Mouse (Mus musculus): ENCODE results near the gene Tex33. TPM values are rescaled to one million over a fixed set of nuclear protein-coding genes. Genes with fewer than 3 reads are reported as not detected.
A peak's percentile ranks its signal among the peaks of the same experiment; 100 is the strongest.
"Not testable (repeated sequence)": the region's sequence is repeated elsewhere in the genome, so short reads cannot be mapped to it uniquely, and the experiment has no call there.

Tex33 gene
- total RNA-seq, 1 experiment from 2014 or later = not detected

DNA sequence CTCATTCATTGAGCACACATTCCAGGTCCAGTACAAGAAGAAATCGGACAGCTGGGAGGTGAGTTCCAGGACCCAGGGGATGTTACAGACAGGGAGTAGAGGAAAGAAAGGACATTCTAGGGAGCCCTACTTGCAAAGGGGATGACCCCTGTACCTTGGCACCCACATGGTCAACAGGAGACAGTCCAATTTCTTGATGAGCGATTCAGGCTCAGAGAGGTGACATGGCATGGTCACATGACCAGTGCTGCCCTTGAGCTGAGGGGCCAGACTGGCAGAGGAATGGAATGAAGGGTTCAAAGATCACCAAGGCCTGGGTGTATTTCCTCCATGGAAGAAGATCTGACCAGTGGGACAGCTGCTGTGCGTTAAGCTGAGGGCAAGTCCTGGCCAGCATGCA lies 51.1 kb downstream of the Tex33 start:
- no peak for ATAC-seq (replicated peaks in 1 of 2; ENCODE audit: insufficient read depth in 1 of 2, low FRiP score in 2 of 2, low TSS enrichment in 1 of 2, low read depth in 1 of 2, poor library complexity in 2 of 2, severe bottlenecking in 2 of 2)

DNA sequence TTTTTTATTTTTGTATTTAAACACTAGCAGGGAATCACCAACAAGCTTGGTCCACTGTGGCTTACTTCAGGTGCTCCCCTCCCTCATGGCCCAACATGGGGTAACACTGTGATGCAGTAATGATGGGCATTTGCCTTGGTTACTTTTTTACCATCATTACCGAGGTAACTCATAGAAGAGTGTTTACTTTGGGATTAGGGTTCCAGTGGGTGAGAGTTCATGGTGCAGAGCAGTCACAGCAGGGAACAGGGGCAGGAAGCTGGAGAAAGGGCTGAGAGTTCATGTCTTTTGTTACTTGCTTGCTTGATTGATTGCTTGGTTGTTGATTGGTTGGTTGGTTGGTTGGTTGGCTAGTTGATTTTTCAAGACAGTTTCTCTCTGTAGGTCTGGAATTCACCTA lies 52.0 kb downstream of the Tex33 start:
- ATAC-seq (replicated peaks in 1 of 2; ENCODE audit: insufficient read depth in 1 of 2, low FRiP score in 2 of 2, low TSS enrichment in 1 of 2, low read depth in 1 of 2, poor library complexity in 2 of 2, severe bottlenecking in 2 of 2) = no peak

DNA sequence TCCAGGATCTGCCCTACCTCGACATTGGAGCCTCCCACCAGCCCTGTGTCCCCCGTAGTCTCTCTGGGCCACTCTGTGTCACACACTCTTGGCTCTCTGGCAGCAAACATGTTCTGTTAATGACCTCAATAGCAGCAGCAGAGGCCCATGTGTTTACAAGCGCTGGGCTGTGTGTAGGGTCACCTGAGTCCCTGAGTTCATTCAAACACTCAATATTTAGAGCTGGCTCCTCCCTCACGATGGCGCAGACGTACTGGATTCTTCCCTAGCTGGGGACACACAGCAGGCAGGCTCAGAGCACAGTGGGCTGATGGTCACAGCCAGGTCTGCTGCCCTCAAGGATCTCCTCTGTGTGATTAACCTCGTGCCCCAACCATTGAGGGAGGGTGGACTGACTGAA lies 54.8 kb downstream of the Tex33 start:
- ATAC-seq (replicated peaks in 1 of 2; ENCODE audit: insufficient read depth in 1 of 2, low FRiP score in 2 of 2, low TSS enrichment in 1 of 2, low read depth in 1 of 2, poor library complexity in 2 of 2, severe bottlenecking in 2 of 2) = not testable (repeated sequence)

DNA sequence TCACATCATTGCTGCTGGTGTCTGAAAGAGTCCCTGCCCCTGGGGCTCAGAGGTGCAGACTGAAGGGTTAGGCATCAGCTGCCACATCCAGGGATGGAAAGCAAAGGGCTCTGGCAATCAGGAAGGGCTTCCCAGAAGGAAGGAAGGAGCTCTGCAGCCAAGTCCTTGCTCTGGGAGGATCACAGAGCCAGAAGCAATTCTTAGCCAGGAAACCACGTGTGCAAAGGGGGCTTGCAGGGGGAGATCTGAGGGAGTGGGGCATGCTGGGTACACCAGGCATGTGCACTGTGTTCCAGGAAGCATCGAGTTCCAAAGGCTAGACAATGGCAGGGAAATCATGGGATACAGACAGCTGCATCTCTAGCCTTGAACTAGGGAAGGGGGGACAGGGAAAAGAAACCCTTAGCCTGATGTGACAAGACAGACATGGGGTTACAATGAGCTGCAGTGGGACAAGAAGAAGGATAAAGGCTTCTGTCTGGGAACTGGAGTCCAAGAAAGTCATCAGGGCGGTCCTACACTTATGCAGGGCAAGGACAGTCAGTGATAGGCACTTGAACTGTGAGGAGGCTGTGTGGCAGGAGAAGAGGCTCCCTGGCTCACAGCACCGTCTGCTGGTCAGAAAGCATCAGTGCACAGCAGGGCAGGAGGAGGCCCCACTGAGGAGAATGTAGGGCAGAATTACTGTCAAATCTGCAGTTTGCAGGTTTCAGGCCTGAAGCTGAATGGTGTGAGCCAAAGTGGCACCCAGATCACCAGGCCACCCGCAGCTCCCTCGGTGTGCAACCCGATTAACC lies 55.9 kb downstream of the Tex33 start:
- ATAC-seq (replicated peaks in 1 of 2; ENCODE audit: insufficient read depth in 1 of 2, low FRiP score in 2 of 2, low TSS enrichment in 1 of 2, low read depth in 1 of 2, poor library complexity in 2 of 2, severe bottlenecking in 2 of 2) = peak; percentile 77 to 81

DNA sequence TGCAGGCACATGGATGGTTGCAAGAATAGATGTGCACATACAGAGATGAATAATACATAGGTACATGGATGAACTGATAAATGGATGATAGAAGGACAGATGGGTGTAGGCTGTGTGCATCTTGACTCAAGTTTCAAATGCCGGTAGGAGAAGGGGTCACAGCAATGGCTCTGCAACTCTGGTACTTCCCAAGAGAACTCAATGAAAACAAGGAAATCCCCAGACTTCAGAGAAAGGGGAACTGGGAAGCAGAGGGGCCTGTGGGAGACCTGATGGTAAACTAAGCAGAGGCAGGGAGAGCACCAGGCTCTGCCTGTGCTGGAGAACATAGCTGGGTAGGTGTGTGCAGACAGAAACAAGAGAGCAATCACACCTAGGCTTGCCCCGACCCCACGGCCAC lies 61.3 kb downstream of the Tex33 start:
- no peak for ATAC-seq (replicated peaks in 1 of 2; ENCODE audit: insufficient read depth in 1 of 2, low FRiP score in 2 of 2, low TSS enrichment in 1 of 2, low read depth in 1 of 2, poor library complexity in 2 of 2, severe bottlenecking in 2 of 2)

DNA sequence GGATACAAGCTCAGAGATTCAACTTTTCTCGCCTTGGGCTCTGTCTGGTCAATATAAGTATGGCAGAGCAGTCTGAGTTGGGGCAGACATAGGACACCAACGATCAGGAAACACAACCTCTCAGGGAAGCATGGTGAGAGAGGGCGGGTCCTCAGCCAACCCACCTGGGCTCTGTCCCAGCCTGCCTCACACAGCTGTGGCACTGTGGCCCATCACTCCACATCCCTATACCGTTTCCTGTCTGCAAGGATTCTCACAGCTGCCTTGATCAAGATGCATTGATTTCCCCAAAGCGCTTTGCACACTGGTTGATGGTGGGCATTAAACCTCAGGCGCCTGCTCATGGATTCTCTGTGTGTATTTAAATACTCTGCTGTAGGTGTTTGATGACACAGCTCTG lies 62.7 kb downstream of the Tex33 start:
- no peak for ATAC-seq (replicated peaks in 1 of 2; ENCODE audit: insufficient read depth in 1 of 2, low FRiP score in 2 of 2, low TSS enrichment in 1 of 2, low read depth in 1 of 2, poor library complexity in 2 of 2, severe bottlenecking in 2 of 2)

DNA sequence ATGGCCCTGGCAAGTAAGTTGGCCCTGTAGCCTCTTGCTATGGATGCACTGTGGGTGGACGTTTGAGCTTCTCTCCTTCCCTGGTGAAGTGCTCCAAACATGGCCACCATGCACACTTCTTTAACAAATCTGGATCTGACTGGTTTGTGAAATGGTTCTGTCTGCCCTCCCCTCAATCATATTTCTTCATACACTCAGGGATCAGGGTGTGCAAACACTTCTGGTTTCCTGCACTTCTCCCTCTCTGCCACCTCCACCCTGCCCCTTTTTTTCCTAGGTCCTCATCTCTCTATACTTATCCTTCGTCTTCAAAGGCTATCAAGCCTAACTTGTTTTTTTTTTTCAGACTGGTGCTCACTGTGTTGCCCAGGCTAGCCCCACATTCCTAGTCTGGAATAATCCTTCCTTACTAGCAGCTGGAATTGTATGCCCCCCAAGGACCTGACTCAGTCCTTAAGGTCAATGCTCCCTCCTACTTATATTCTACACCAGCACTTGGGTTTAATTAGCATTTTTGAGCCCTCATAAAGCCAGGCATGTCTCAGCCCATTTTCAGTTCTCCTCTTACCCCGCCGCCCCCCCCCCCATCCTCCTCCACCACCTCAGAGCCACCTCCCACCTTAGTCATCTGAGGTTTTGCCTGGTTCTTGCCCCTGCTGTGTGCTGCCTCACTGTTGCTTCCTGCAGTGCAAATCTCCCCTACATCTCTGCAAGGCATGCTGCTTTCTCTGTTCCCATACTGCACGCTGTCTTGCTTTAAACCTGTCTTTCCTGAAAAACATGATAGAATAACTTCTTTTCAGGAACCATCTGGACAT lies 64.0 kb downstream of the Tex33 start:
- ATAC-seq (replicated peaks in 1 of 2; ENCODE audit: insufficient read depth in 1 of 2, low FRiP score in 2 of 2, low TSS enrichment in 1 of 2, low read depth in 1 of 2, poor library complexity in 2 of 2, severe bottlenecking in 2 of 2) = peak; percentile 54 to 71; a peak in 2 of 4 replicates

DNA sequence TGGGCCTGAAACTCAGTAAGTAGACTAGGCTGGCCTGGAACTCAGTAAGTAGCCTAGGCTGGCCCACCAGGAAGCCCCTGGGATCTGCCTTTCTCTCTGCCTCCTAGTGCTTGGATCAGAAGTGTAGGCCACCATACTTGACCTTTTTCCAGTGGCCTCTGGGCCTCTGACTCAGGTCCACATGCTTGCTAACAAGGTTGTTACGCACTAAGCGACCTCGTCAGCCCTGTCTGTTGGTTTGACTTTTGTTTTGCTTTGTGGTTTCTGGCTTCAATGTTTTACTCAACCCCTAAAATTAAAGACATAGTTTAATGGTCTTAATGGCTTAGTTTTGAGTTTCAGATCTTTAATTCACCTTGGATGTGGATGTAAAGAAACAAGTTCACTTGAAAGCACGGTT lies 65.0 kb downstream of the Tex33 start:
- no peak for ATAC-seq (replicated peaks in 1 of 2; ENCODE audit: insufficient read depth in 1 of 2, low FRiP score in 2 of 2, low TSS enrichment in 1 of 2, low read depth in 1 of 2, poor library complexity in 2 of 2, severe bottlenecking in 2 of 2)

DNA sequence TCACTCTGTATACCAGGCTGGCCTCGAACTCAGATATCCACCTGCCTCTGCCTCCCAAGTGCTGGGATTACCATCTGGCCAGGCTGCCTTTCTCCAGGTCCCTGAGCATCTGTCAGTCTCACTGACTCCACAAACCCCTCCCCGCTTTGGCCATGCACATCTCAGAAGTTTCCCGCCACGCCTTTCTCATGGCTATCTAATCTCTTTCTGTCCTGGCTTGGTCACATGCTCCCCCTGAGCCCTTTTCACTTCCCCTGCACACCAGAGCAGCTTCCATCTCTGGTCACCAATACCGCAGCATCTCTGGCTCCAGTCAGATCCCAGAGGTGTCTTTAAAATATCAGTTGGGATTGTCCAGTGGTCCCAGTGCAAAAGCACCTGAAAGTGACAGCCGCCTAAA lies 65.7 kb downstream of the Tex33 start:
- not testable (repeated sequence) for ATAC-seq (replicated peaks in 1 of 2; ENCODE audit: insufficient read depth in 1 of 2, low FRiP score in 2 of 2, low TSS enrichment in 1 of 2, low read depth in 1 of 2, poor library complexity in 2 of 2, severe bottlenecking in 2 of 2)

DNA sequence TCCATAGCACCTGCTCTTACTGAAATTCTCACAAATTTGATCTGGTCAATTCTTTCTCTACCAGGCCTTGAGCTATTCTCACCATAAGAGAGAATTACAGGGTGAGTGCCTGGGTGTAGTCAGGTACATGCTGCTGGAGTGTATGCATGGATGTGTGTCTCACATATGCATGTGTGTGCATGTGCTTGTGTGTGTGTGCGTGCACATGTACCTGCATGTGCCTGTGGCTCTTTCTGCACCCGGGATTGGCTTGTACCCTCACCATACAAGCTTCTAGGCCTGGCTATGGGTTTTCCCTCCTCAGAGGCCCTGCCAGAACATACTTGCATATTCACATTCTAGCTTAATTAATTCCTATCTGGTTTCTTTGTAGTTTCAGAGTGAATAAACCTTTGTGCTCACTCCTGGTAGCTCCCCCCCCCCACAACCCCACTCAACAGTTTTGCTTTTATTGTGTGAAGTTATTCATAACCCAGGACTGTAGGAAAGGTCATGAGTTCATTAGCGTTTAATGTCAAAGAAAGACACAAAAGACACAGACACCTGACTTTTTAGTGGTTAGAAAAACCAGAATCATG lies 67.1 kb downstream of the Tex33 start:
- no peak for ATAC-seq (replicated peaks in 1 of 2; ENCODE audit: insufficient read depth in 1 of 2, low FRiP score in 2 of 2, low TSS enrichment in 1 of 2, low read depth in 1 of 2, poor library complexity in 2 of 2, severe bottlenecking in 2 of 2)

Other genes with a start within 250 kb of the Tex33 start
- gene Ift27, start 221.8 kb downstream of the Tex33 start, total RNA-seq (2017) = 9.9 and 10.5 TPM in 2 replicates
- not detected in 2 replicates for gene Pvalb, start 189.5 kb downstream of the Tex33 start, total RNA-seq (2017)
- gene Ncf4, start 151.1 kb downstream of the Tex33 start, total RNA-seq (2017) = 55.9 and 70.4 TPM in 2 replicates
- 1.7 and 3.3 TPM in 2 replicates for gene Csf2rb2, start 90.2 kb downstream of the Tex33 start, total RNA-seq (2017)
- 21.4 and 24.5 TPM in 2 replicates for gene Csf2rb, start 70.2 kb downstream of the Tex33 start, total RNA-seq (2017)
- gene Tst, start 10.0 kb upstream of the Tex33 start, total RNA-seq (2017) = 9.5 and 16.6 TPM in 2 replicates
- 19.4 and 24.1 TPM in 2 replicates for gene Mpst, start 10.5 kb upstream of the Tex33 start, total RNA-seq (2017)
- gene Kctd17, start 32.7 kb upstream of the Tex33 start, total RNA-seq (2017) = 17.7 and 21.4 TPM in 2 replicates
- not detected in 2 replicates for gene Tmprss6, start 72.7 kb upstream of the Tex33 start, total RNA-seq (2017)
- 2.6 and 2.9 TPM in 2 replicates for gene Il2rb, start 99.4 kb upstream of the Tex33 start, total RNA-seq (2017)
- gene C1qtnf6, start 135.5 kb upstream of the Tex33 start, total RNA-seq (2017) = 1.3 and 2.5 TPM in 2 replicates
- not detected in 2 replicates for gene Sstr3, start 148.8 kb upstream of the Tex33 start, total RNA-seq (2017)
- gene Rac2, start 176.9 kb upstream of the Tex33 start, total RNA-seq (2017) = 145 and 153 TPM in 2 replicates
- 50.4 and 75.4 TPM in 2 replicates for gene Cyth4, start 201.1 kb upstream of the Tex33 start, total RNA-seq (2017)